Mouse (Mus musculus): ENCODE measurements around the gene Tas2r118. TPM values are rescaled to one million over a fixed set of nuclear protein-coding genes. Genes with fewer than 3 reads are reported as not detected.

The Tas2r118 gene
- not detected for total RNA-seq (2021)
- long read RNA-seq, experiment 1, result 0 reads
- long read RNA-seq, experiment 2, result 0 reads

DNA sequence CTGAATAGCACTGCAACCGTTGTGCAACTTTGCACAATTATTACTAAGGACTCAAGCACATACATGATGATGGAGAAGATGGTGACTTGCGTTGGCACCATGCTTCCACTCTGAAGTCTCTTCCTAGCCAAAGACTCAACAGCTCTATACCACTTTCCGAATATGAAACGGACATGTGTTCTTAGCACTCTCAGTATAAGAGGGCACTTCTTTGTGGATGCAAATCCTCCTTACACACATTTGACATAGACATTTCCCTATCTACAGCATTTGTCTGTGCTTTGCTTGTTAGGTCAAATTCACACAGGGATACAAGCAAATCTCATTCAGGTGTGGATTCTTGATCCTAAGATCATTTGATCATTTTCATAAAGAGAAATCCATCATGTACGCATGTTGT lies at the start of gene Tas2r118:
Gene Tas2r118 (minus strand): TSS at position 101 of the 400 bp plus-strand sequence.
- DNase-seq (ENCODE audit: low spot score in 2 of 2), result no peak

DNA sequence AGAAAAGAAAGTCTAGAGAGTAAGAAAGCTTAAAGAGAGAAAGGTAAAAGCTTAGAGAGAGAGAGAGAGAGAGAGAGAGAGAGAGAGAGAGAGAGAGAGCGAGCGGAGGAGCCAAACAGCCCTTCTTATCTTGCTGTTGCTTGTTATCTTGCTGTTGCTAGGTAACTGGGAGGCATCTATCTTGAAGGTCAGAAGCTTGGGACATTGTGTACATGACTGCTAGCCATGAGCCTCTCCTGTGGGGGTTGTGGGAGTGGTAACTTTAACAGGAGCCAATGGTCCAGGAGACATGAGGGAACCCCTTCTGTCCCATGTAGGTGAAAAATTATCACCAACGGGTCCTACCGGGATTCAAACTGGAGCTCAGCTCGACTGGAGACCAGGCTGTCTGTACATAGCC lies 48.5 kb upstream of the Tas2r118 start:
- no peak for DNase-seq (ENCODE audit: low spot score in 2 of 2)

DNA sequence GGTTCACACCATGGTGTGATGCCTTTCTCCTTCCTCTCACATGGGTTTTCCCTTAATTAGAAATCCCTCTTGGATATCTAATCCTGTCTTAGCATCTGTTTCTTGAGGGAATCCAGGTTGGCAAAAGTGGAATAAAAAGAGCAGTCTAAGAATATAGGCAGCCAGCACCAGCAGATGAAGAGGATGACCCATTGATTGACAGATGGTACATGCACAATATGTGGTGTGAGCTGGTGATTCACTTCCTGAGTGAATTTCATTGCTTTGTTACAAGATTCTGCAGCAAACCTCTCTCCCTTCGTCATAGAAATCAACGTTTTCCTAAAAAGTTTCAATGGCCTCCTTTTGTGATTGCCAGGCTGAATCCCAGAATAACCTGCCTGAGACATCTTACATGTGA lies 23.4 kb upstream of the Tas2r118 start:
- no peak for DNase-seq (ENCODE audit: low spot score in 2 of 2)

DNA sequence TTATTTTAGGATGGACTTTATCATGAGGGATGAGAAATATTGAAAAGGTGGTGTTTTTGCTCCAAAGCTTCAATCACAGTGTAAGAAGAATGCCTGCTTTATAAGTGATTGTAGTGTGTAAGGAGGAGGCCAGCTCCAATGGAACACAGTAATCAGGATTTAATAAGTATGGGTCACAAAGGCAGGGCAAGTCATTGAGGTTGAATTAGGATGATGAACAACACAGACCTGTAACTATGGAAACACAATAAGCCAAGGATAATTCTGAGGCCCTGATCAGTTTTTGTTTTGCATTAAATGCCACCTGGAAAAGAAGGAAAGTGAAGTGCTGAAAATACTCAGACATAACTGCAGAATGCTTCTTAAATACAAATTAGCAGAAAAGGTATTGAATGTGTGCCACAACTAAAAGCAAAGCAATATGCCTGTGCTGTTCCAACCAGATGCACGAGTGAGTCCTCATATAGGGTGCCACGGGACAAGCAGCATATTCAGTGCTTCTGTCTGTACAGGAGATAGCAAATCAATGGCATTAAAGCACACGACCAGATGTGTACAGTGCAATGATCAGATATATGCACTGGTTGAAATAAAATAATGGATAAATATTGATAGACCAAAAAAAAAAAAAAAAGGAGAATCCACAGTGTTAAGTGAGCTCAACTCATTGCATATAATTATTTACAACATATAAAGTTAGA lies 21.0 kb upstream of the Tas2r118 start:
- DNase-seq (ENCODE audit: low spot score in 2 of 2), result no peak

DNA sequence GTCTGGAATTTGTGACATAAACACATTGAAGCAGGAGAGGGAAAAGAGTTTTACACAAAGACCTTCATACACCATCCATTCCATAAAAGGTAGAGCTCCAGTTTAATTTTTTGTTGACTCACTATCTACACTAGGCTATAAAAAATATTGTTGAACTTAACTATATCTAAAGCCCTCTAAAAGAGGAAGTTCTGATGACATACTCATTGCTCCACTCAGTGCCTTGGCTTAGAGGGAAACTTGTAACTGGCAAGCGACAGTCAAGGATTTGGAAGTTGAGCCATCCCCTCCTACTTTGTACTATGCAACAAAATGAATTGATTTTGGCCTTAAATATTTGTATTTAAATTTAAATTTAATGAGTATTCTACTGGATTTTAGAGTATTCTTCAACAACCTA lies 16.4 kb upstream of the Tas2r118 start:
- DNase-seq (ENCODE audit: low spot score in 2 of 2), result no peak

DNA sequence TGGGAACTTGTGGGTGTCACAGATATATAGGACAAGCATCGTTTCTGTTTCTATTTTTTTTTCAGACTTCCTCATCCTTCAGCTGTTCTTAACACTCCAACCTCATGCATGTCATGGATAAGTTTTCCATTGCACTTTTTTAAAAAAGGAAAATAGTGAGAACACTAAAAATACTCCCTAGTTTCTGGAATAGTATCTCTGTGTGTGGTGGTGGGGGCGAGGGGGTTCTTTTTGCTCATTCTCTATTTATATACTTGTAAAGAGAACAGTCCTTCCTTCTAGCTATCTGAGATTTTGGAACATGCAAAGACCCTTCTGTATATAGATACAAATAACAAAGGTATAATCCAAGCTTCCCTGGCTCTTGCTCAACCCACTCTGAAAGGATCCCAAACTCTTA lies 2.9 kb downstream of the Tas2r118 start:
- DNase-seq (ENCODE audit: low spot score in 2 of 2), result no peak

DNA sequence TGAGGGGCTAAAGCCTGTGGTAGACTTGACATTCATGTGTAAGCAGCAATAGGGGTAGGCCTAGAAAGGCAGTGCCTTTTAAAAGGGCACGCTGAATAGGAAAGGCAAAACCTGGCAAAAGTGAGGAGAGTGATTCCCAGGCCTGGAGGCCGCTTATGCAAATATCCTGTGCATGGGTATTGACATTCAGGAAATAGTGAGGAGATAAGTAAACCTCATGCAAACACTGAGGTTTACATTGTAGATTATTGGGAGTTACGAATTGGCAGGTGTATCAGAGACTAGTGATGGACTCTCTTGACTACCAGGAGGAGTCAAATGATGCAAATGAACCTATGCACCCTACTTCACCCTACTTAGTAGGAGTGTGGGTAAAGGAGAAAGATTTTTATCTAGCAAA lies 3.9 kb downstream of the Tas2r118 start:
- no peak for DNase-seq (ENCODE audit: low spot score in 2 of 2)

DNA sequence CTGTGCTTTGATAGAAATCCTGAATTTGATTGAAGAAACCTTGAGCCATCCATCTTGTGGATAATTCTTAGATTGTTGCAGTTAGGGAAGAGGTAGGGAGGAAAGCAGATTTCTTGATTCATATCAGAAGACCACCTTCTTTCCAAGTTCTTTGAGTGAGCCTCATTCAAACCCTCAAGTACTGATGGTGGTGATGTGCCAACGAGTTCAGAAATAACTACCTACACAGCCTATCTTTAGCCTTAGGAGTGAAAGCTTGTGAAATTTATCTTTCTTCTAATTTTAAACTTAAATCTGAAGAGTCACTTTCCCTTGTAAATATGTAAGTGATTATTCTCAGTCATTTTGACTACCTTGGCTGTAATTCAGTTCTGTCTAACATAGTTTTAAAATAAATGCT lies 6.1 kb downstream of the Tas2r118 start:
- DNase-seq (ENCODE audit: low spot score in 2 of 2), result no peak

DNA sequence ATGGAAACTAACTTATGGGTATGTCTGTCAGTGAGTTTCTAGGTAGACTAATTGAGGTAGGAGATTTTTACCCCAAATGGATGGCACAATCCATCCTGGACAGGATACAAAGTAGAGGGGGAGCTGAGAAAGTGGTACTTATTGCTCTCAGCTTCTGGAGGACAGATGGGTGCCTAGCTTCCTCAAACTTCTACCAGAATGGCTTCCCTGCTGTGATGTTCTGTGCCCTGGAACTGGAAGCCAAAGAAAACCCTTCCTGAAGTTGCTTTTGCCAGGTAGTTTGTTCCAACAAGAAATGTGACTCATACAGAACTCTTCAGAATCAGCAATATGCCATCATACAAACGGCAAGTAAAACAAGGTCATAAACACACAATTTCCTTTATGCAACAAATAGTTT lies 29.1 kb downstream of the Tas2r118 start:
- no peak for DNase-seq (ENCODE audit: low spot score in 2 of 2)

DNA sequence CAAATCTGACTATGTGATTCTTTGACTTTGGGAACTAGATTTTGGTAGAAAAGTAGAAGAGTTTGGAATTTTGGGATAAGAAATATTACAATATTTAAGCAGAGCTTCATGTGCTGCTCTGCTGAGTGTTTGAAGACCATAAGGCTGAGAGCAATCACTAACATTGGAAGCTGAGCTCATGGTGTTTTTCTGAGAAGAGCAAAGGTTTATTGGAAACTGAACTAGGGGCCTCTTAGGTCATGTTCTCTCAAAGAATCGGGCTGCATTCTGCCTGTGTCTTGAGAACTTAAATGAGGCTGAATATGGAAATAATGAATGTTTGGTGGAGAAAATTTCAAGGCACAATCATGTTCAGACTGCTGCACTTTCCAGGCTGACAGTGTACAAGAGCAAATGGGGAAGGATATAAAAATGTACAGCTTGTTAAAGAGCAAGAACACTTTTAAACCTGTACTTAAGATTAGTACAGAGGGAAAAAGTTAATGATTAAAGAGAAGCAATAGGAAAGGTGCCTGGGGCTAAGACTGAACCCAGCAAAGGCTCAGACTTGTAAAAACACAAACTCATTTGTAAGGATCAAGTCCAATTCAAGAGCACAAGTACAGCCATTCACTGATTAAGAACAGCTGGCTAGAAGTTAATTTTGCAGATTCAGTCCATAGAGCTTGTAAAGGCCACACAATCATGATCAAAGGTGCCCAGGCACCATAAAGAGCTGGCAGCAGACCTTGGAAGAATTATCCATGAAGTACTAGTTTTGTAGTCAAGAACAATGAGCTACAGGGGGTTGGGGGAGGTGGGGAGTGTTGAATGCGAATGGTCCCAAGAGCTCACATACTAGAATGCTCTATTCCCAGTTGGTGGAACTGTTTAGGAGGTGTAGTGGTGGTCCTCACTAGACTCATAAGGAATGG lies 31.0 kb downstream of the Tas2r118 start:
- no peak for DNase-seq (ENCODE audit: low spot score in 2 of 2)

DNA sequence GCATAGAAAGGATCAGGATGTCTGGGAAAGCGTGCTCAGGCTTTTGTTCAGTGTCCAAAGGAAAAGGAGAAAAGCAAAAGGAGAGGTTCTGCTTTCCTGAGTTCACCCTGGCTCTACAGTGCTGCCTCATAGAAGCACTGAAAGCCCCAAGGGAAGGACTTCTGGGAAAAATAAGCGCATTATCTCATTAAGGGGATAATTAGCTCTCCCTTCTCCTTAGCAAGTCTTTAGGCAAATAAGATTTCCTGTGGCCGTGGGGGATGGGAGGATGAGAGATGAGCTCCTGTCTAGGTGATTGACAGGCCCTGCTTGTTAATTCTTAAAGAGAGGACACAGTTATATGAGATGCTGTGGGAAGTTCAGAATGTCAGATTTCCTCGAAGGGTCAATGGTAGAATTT lies 33.4 kb downstream of the Tas2r118 start:
- no peak for DNase-seq (ENCODE audit: low spot score in 2 of 2)

DNA sequence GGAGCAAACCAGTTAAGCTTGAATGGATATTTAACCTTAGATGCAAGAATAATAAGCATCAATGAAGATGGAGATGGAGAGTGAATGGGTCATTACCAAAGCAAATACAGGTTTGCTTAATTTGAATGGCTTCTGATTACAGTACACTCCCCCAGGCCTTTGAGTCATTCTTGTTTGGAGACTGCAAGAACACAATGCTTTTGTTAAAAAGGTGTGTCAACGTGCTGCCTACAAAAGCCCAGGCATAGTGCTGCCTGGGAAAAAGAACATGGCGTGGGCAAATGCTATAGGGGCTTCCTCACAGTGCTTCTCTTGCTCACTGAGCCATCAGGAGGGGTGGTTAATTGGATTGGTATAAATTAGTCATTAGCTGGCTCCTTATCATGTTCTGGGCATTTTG lies 46.1 kb downstream of the Tas2r118 start:
- no peak for DNase-seq (ENCODE audit: low spot score in 2 of 2)

Other genes starting within 250 kb of the Tas2r118 start
- 1 to 10 TPM; 1.1 to 1.4 TPM for gene Cadps2, start 130.6 kb downstream of the Tas2r118 start, total RNA-seq (2021)
- gene Slc13a1, start 198.0 kb upstream of the Tas2r118 start, total RNA-seq (2021), result under 1 TPM; 0.16 to 0.22 TPM

Measured in gastrocnemius, postnatal 4 days (tissue).